Mouse (Mus musculus): Measurements from ENCODE around the gene 8030474K03Rik.
"Not testable (repeated sequence)": the region's sequence is repeated elsewhere in the genome, so short reads cannot be mapped to it uniquely, and the experiment has no call there.

The 8030474K03Rik gene

GRCm38 (mm10) chrX:101794342-101794741 is at the start of gene 8030474K03Rik, which contains the start of gene Gm4779:
TSS of gene 8030474K03Rik (plus strand) at chrX:101794656.
TSS of gene Gm4779 (minus strand) at chrX:101794423.
- no peak for DNase-seq (ENCODE audit: low read depth)

GRCm38 (mm10) chrX:101750144-101750543 is 44.3 kb upstream of the 8030474K03Rik start:
- no peak for DNase-seq (ENCODE audit: low read depth)

GRCm38 (mm10) chrX:101754478-101754877 is 40.0 kb upstream of the 8030474K03Rik start:
- no peak for DNase-seq (ENCODE audit: low read depth)

GRCm38 (mm10) chrX:101764621-101765020 is 29.8 kb upstream of the 8030474K03Rik start:
- peak; percentile 9 for DNase-seq (ENCODE audit: low read depth)

GRCm38 (mm10) chrX:101765111-101765510 is 29.3 kb upstream of the 8030474K03Rik start:
- no peak for DNase-seq (ENCODE audit: low read depth)

GRCm38 (mm10) chrX:101767280-101767679 is 27.2 kb upstream of the 8030474K03Rik start:
- no peak for DNase-seq (ENCODE audit: low read depth)

- peak; percentile 59 for DNase-seq (ENCODE audit: low read depth)
These were observed 25.0 kb upstream of the 8030474K03Rik start for GRCm38 (mm10) chrX:101769478-101769877.

GRCm38 (mm10) chrX:101770307-101770706 is 24.1 kb upstream of the 8030474K03Rik start:
- DNase-seq (ENCODE audit: low read depth): peak; percentile 48

GRCm38 (mm10) chrX:101772035-101772434 is 22.4 kb upstream of the 8030474K03Rik start:
- peak; percentile 64 for DNase-seq (ENCODE audit: low read depth)

- DNase-seq (ENCODE audit: low read depth): peak; percentile 56
These were observed 2.9 kb upstream of the 8030474K03Rik start for GRCm38 (mm10) chrX:101791551-101791950.

GRCm38 (mm10) chrX:101805512-101805911 is 11.1 kb downstream of the 8030474K03Rik start:
- DNase-seq (ENCODE audit: low read depth): peak; percentile 62

GRCm38 (mm10) chrX:101811750-101812149 is 17.3 kb downstream of the 8030474K03Rik start:
- DNase-seq (ENCODE audit: low read depth): no peak

GRCm38 (mm10) chrX:101819163-101819562 is 24.7 kb downstream of the 8030474K03Rik start:
- DNase-seq (ENCODE audit: low read depth): no peak

- DNase-seq (ENCODE audit: low read depth): not testable (repeated sequence)
These were observed 25.5 kb downstream of the 8030474K03Rik start for GRCm38 (mm10) chrX:101819980-101820379.

- DNase-seq (ENCODE audit: low read depth): no peak
These were observed 52.8 kb downstream of the 8030474K03Rik start for GRCm38 (mm10) chrX:101847191-101847795.
